Mouse (Mus musculus): ENCODE data around the gene Klhl32. TPM values are rescaled to one million over a fixed set of nuclear protein-coding genes. Genes with fewer than 3 reads are reported as not detected.
"Not testable (repeated sequence)": the region's sequence is repeated elsewhere in the genome, so short reads cannot be mapped to it uniquely, and the experiment has no call there.

Klhl32 gene
- 29.4 and 36.4 TPM in 2 replicates for polyA plus RNA-seq (2015; fragmentation: Nextera tagmentation; extraction: Ambion mirVana)

GRCm38 (mm10) chr4:24850401-24851325, at the start of gene Klhl32:
Klhl32 (minus strand) TSS chr4:24851124.
- H3K9me3 ChIP-seq (replicated peaks; ENCODE audit: control insufficient read depth, low read length, poor library complexity, severe bottlenecking) = no peaks in the 10 kb centered on the region
- peak within 1 kb of the TSS; percentile 73 for H3K4me2 ChIP-seq (ENCODE audit: low read length)
- H3K9ac ChIP-seq (ENCODE audit: low read depth, low read length) = peak within 1 kb of the TSS; percentile 82
- H3K4me1 ChIP-seq (ENCODE audit: control insufficient read depth, insufficient read depth, low read length) = peaks cover 12% of the 10 kb centered on the region
- peak within 1 kb of the TSS; percentile 87 for H3K4me3 ChIP-seq (ENCODE audit: low read depth, low read length)
- under 1% methylated on average over 58 of the region's 63 CpGs for WGBS
- H3K27ac ChIP-seq (ENCODE audit: low read length) = peak within 1 kb of the TSS; percentile 95
- H3K27me3 ChIP-seq (ENCODE audit: control insufficient read depth, insufficient read depth, low read depth, low read length) = no peaks in the 10 kb centered on the region
- ATAC-seq = peak; percentile 95
- H3K36me3 ChIP-seq (ENCODE audit: control insufficient read depth, insufficient read depth, low read length) = no peaks in the 10 kb centered on the region

- no peaks in the 10 kb centered on the region for H3K27me3 ChIP-seq (ENCODE audit: control insufficient read depth, insufficient read depth, low read depth, low read length)
- ATAC-seq = no peak
- 37% methylated on average over 4 of the region's 4 CpGs for WGBS
- peak overlapping the region; percentile 62 for H3K4me2 ChIP-seq (ENCODE audit: low read length)
- peaks cover 19% of the 10 kb centered on the region for H3K36me3 ChIP-seq (ENCODE audit: control insufficient read depth, insufficient read depth, low read length)
- no peak overlapping the region for H3K9ac ChIP-seq (ENCODE audit: low read depth, low read length)
- no peak overlapping the region for H3K27ac ChIP-seq (ENCODE audit: low read length)
- H3K4me1 ChIP-seq (ENCODE audit: control insufficient read depth, insufficient read depth, low read length) = peaks cover 10% of the 10 kb centered on the region
- peak overlapping the region; percentile 97 for H3K4me3 ChIP-seq (ENCODE audit: low read depth, low read length)
- no peaks in the 10 kb centered on the region for H3K9me3 ChIP-seq (replicated peaks; ENCODE audit: control insufficient read depth, low read length, poor library complexity, severe bottlenecking)
These were observed 48.2 kb upstream of the Klhl32 start for GRCm38 (mm10) chr4:24899146-24899545.

GRCm38 (mm10) chr4:24898636-24899035, 47.7 kb upstream of the Klhl32 start:
- peak; percentile 41; the same call in 1 of the 2 replicates for ATAC-seq
- WGBS = 30% methylated on average over 8 of the region's 8 CpGs
- Histone ChIP-seq H3K27me3 (ENCODE audit: control insufficient read depth, insufficient read depth, low read depth, low read length) (no peaks in the 10 kb centered on the region), H3K4me2 (ENCODE audit: low read length) (peak overlapping the region; percentile 62), H3K4me1 (ENCODE audit: control insufficient read depth, insufficient read depth, low read length) (peaks cover 10% of the 10 kb centered on the region), H3K9ac (ENCODE audit: low read depth, low read length) (peak overlapping the region; percentile 89), H3K36me3 (ENCODE audit: control insufficient read depth, insufficient read depth, low read length) (peaks cover 19% of the 10 kb centered on the region), H3K27ac (ENCODE audit: low read length) (no peak overlapping the region), H3K4me3 (ENCODE audit: low read depth, low read length) (peak overlapping the region; percentile 97), H3K9me3 (replicated peaks; ENCODE audit: control insufficient read depth, low read length, poor library complexity, severe bottlenecking) (no peaks in the 10 kb centered on the region)

GRCm38 (mm10) chr4:24897851-24898515, 47.1 kb upstream of the Klhl32 start, which contains the start of gene Ndufaf4:
Ndufaf4 (plus strand) TSS chr4:24898083.
- Histone ChIP-seq H3K36me3 (ENCODE audit: control insufficient read depth, insufficient read depth, low read length) (peaks cover 13% of the 10 kb centered on the region), H3K27ac (ENCODE audit: low read length) (peak within 1 kb of the TSS; percentile 73), H3K4me3 (ENCODE audit: low read depth, low read length) (peak within 1 kb of the TSS; percentile 97), H3K4me2 (ENCODE audit: low read length) (peak within 1 kb of the TSS; percentile 62), H3K9me3 (replicated peaks; ENCODE audit: control insufficient read depth, low read length, poor library complexity, severe bottlenecking) (no peaks in the 10 kb centered on the region), H3K27me3 (ENCODE audit: control insufficient read depth, insufficient read depth, low read depth, low read length) (no peaks in the 10 kb centered on the region), H3K9ac (ENCODE audit: low read depth, low read length) (peak within 1 kb of the TSS; percentile 89), H3K4me1 (ENCODE audit: control insufficient read depth, insufficient read depth, low read length) (peaks cover 10% of the 10 kb centered on the region)
- under 1% methylated on average over 58 of the region's 58 CpGs for WGBS
- peak; percentile 99 for ATAC-seq

- Histone ChIP-seq H3K9ac (ENCODE audit: low read depth, low read length) (peak overlapping the region; percentile 89), H3K27ac (ENCODE audit: low read length) (0 out of 2 replicates have a peak overlapping the region, but pooled peaks have one; percentile 57), H3K9me3 (replicated peaks; ENCODE audit: control insufficient read depth, low read length, poor library complexity, severe bottlenecking) (no peaks in the 10 kb centered on the region), H3K27me3 (ENCODE audit: control insufficient read depth, insufficient read depth, low read depth, low read length) (no peaks in the 10 kb centered on the region), H3K4me2 (ENCODE audit: low read length) (peak overlapping the region; percentile 62), H3K4me3 (ENCODE audit: low read depth, low read length) (peak overlapping the region; percentile 97), H3K4me1 (ENCODE audit: control insufficient read depth, insufficient read depth, low read length) (peaks cover 10% of the 10 kb centered on the region), H3K36me3 (ENCODE audit: control insufficient read depth, insufficient read depth, low read length) (peaks cover 9% of the 10 kb centered on the region)
- 14% methylated on average over 7 of the region's 7 CpGs for WGBS
- peak; percentile 79 for ATAC-seq
These were observed 46.4 kb upstream of the Klhl32 start for GRCm38 (mm10) chr4:24897351-24897750.

- H3K9ac ChIP-seq (ENCODE audit: low read depth, low read length) = no peak overlapping the region
- H3K27me3 ChIP-seq (ENCODE audit: control insufficient read depth, insufficient read depth, low read depth, low read length) = no peaks in the 10 kb centered on the region
- H3K4me2 ChIP-seq (ENCODE audit: low read length) = peak overlapping the region; percentile 62
- ATAC-seq = peak; percentile 36; the same call in 1 of the 2 replicates
- 0% methylated on average over 1 of the region's 1 CpGs for WGBS
- no peaks in the 10 kb centered on the region for H3K9me3 ChIP-seq (replicated peaks; ENCODE audit: control insufficient read depth, low read length, poor library complexity, severe bottlenecking)
- H3K4me1 ChIP-seq (ENCODE audit: control insufficient read depth, insufficient read depth, low read length) = peaks cover 10% of the 10 kb centered on the region
- H3K27ac ChIP-seq (ENCODE audit: low read length) = no peak overlapping the region
- H3K4me3 ChIP-seq (ENCODE audit: low read depth, low read length) = no peak overlapping the region
- H3K36me3 ChIP-seq (ENCODE audit: control insufficient read depth, insufficient read depth, low read length) = peaks cover 6% of the 10 kb centered on the region
These were observed 45.9 kb upstream of the Klhl32 start for GRCm38 (mm10) chr4:24896829-24897228.

- ATAC-seq = no peak
These were observed 43.7 kb upstream of the Klhl32 start for GRCm38 (mm10) chr4:24894625-24895024.

GRCm38 (mm10) chr4:24892293-24892692, 41.4 kb upstream of the Klhl32 start:
- H3K4me1 ChIP-seq (ENCODE audit: control insufficient read depth, insufficient read depth, low read length); H3K4me3 ChIP-seq (ENCODE audit: low read depth, low read length); H3K27me3 ChIP-seq (ENCODE audit: control insufficient read depth, insufficient read depth, low read depth, low read length); H3K27ac ChIP-seq (ENCODE audit: low read length); H3K4me2 ChIP-seq (ENCODE audit: low read length); ATAC-seq; H3K36me3 ChIP-seq (ENCODE audit: control insufficient read depth, insufficient read depth, low read length); H3K9ac ChIP-seq (ENCODE audit: low read depth, low read length); H3K9me3 ChIP-seq (replicated peaks; ENCODE audit: control insufficient read depth, low read length, poor library complexity, severe bottlenecking): not testable (repeated sequence)
- 81% methylated on average over 2 of the region's 2 CpGs for WGBS

More at GRCm38 (mm10) chr4:24894625-24895024, 43.7 kb upstream of the Klhl32 start:
- H3K9me3 ChIP-seq (replicated peaks; ENCODE audit: control insufficient read depth, low read length, poor library complexity, severe bottlenecking) = 0 out of 2 replicates have a peak, but pooled peaks cover 4% of the 10 kb centered on the region
- peaks cover 10% of the 10 kb centered on the region for H3K4me1 ChIP-seq (ENCODE audit: control insufficient read depth, insufficient read depth, low read length)
- H3K27me3 ChIP-seq (ENCODE audit: control insufficient read depth, insufficient read depth, low read depth, low read length) = no peaks in the 10 kb centered on the region
- 77% methylated on average over 4 of the region's 4 CpGs for WGBS
- H3K27ac ChIP-seq (ENCODE audit: low read length) = no peak overlapping the region
- H3K9ac ChIP-seq (ENCODE audit: low read depth, low read length) = no peak overlapping the region
- no peak overlapping the region for H3K4me2 ChIP-seq (ENCODE audit: low read length)
- no peaks in the 10 kb centered on the region for H3K36me3 ChIP-seq (ENCODE audit: control insufficient read depth, insufficient read depth, low read length)
- no peak overlapping the region for H3K4me3 ChIP-seq (ENCODE audit: low read depth, low read length)
